Mouse (Mus musculus): ENCODE measurements around the gene Hddc2.
A peak's percentile ranks its signal among the peaks of the same experiment; 100 is the strongest.

Hddc2 gene

GRCm38 (mm10) chr10:31312865-31313848 is at the start of gene Hddc2:
Gene Hddc2 (plus strand): TSS chr10:31313383.
- peak; percentile 83 for DNase-seq

- DNase-seq: no peak
These were observed 40.4 kb upstream of the Hddc2 start for GRCm38 (mm10) chr10:31272738-31273137.

GRCm38 (mm10) chr10:31273171-31273570 is 40.0 kb upstream of the Hddc2 start:
- DNase-seq: no peak

DNA sequence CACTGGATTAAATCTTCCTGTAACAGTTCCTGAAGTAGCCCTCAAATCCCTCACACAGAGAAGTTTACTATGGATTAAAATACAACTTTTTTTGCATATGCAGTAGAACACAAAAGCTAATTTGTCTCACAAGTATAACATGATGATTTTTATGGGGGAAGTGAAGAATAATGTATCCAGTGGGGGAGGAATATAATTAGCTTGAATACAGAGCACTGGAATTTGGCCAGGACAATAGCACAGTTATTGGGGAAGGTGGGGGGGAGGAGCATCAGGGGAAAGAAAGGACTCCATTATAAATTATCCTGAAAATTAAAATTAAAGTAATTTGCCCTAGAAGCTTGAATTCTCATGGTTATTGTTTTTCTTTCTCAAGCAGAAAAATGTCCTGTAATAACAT is 25.4 kb upstream of the Hddc2 start:
- no peak for DNase-seq

DNA sequence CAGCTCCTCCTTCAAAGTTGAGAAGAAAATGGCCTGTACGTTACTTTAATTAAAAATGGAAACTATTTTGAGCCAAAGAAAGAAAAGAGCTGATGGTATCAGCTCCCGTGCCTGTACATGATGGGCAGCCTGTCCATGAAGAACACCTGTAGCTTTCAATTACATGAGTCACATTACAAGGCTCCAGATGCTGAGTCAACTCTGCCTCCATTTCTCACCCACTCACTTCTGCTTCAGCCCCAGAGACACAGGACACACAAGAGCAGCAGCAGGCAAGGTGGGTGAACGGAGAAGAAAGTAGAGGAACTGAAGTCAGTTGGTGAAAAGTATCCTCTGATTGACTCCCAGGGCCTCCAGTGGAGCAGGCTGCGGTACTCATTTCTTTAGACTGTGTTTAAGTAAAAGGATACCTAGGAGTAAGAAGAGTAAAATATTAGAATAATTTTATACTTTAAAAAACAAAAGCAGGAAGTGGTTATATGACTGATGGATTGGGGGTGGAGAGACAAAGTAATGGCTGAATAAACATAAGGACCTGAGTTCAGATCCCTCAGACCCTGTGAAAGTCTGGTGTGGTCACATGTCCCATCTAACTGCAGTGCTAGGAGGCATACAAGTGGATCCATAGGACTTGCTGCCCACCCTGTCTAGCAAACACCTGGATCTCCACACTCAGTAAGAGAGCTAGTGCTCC is 24.3 kb upstream of the Hddc2 start:
- no peak for DNase-seq

DNA sequence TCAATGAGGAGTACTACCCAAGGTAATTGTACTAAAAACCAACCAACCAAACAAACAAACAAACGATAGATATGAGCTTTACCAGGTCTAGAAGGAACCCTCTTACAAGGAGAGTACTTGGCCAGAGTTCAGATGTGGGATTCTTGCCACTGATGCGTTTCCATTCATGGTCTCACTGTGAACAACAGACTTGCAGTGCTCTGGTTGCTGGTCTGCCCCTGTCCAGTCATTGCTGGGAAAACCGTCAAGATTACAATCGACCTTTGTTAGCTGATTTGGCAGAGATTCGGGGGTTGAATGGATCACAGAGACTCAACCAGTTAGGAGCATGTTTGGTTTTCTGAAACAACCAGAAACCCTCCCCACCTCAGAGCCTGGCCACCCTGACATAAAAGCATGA is 17.5 kb upstream of the Hddc2 start:
- no peak for DNase-seq

DNA sequence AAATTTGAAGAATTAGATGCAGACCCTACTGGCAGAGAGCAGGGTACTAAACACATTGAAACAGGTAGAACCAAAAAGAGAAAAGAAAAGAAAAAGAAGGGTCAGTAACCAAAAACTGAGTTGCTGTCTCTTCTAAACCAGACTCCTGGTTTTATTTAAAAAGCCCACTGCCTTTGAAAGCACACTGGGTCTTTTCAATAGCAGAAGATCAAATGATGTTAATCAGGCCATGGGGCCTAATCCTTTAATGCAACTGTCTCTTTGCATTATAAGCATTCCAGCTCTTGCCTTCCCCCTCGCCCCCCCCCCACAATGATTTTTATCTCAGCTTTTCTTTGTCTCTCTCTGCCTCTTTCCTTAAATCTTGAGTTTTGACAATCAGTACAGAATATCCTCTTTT is 16.7 kb upstream of the Hddc2 start:
- DNase-seq: no peak

DNA sequence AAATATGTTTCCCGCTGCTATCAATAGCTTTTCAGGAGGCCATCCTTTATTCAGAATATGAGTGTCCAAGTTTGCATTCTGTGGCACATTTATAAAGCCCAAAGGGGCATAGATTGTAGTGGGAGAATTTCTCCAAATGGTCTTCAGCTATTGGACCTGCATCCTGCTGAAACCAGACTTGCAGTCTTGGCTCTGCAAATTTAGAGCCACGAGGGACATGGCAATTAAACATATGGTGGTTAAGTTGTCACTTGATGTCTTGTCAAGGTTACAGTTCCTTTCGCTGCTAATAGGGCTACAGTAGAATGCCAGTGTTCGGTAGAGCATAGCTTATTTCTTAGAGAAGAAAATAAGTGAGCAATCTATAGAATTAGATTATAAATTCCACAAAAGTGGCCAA is 16.1 kb upstream of the Hddc2 start:
- no peak for DNase-seq

- no peak for DNase-seq
These were observed 14.9 kb upstream of the Hddc2 start for GRCm38 (mm10) chr10:31298263-31298662.

- peak; percentile 73 for DNase-seq
These were observed 14.1 kb upstream of the Hddc2 start for GRCm38 (mm10) chr10:31298921-31299574.

GRCm38 (mm10) chr10:31300292-31300691 is 12.9 kb upstream of the Hddc2 start:
- no peak for DNase-seq

GRCm38 (mm10) chr10:31303446-31303845 is 9.7 kb upstream of the Hddc2 start:
- no peak for DNase-seq

- no peak for DNase-seq
These were observed 6.1 kb upstream of the Hddc2 start for GRCm38 (mm10) chr10:31307024-31307598.

GRCm38 (mm10) chr10:31318491-31318890 is 5.3 kb downstream of the Hddc2 start:
- no peak for DNase-seq

DNA sequence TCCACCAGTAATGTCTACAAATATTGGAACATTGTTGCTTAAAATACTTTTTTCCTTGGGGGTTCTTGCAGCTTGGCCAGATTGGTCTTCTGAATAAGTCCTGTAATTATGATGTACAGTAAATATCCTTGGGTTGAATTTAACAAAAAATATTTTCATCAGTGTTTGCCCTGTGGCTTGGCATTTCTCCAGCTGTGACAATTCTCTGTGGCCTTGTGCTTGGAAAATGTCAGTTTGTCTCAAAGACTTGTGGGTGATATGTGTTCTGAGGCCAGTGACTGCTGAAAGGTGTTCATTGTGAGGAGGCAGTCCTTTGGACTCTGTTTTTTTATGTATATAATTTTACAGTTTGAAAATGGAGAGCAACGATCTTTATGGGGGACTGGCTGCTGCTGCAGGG is 16.3 kb downstream of the Hddc2 start:
- no peak for DNase-seq

- DNase-seq: no peak
These were observed 17.2 kb downstream of the Hddc2 start for GRCm38 (mm10) chr10:31330286-31330962.

GRCm38 (mm10) chr10:31331225-31331775 is 18.1 kb downstream of the Hddc2 start:
- DNase-seq: peak; percentile 21

- DNase-seq: no peak
These were observed 23.2 kb downstream of the Hddc2 start for GRCm38 (mm10) chr10:31336432-31336831.

GRCm38 (mm10) chr10:31346401-31346800 is 33.2 kb downstream of the Hddc2 start:
- DNase-seq: no peak

- no peak for DNase-seq
These were observed 37.9 kb downstream of the Hddc2 start for GRCm38 (mm10) chr10:31351056-31351455.

DNA sequence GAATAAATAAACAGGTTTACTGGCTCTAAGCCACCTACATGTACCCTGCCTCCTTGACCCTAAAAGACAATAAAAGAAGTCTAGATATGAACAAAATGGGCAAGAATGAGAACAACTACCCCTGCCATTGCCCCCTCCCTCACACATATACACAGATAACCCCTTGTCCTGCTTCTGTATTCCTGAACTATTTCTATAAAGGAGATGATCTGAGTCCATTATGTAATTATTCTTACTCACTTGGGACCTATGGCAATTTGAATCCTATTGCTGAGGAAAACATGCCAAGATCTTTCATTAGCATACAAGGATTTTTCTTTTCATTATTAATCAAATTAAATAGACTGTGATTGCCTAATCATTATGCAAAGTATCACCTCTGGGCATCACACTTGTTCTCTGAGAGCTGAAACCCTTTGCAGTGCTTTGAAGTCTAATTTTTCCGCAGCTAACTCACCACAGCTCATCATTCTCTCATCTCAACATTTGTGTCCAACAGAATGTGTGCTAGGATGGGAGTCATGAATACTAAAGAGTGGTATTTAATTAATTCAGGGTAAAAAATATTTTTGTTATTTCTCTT is 39.8 kb downstream of the Hddc2 start:
- no peak for DNase-seq

GRCm38 (mm10) chr10:31354141-31354540 is 41.0 kb downstream of the Hddc2 start:
- DNase-seq: no peak

All from lung, postnatal 10 days (tissue).